Comparison of ENCODE assay signal across 18 mouse cellular contexts in genomic region chr6:82875509-82875935, GRCm38 (mm10).
DNase-seq lines count a peak whose midpoint lies in the region; ATAC-seq and TF ChIP-seq lines count a peak whose summit lies in the region.
"Had no signal": no experiment of that assay in that cellular context is flagged by ENCODE, and none has a peak within 500 bp of the region (broad histone marks: within the 10 kb centered on the region; RNA-seq: fewer than 3 reads in every experiment).

No protein-coding gene starts in this region.

- ATAC-seq in granulocyte monocyte progenitor cell, adult 5-6 weeks (replicated peaks; ENCODE audit: poor library complexity, severe bottlenecking), result peak; percentile 40
- ATAC-seq in intestine, postnatal 0 days, result peak; percentile 70
- ATAC-seq: forebrain, embryonic 14.5 days; liver, postnatal 0 days had no signal

- no peaks in the 10 kb centered on the region for H3K9me3 ChIP-seq in intestine, postnatal 0 days (ENCODE audit: control insufficient read depth)
- H3K9me3 ChIP-seq: limb, embryonic 15.5 days; midbrain, embryonic 12.5 days had no signal

- no peaks in the 10 kb centered on the region; the same call in 1 of the 2 replicates for H3K4me1 ChIP-seq in intestine, postnatal 0 days (replicated peaks; ENCODE audit: control insufficient read depth, insufficient read depth, low read length)
- H3K4me1 ChIP-seq: limb, embryonic 15.5 days; midbrain, embryonic 12.5 days had no signal

- H3K9ac ChIP-seq in intestine, postnatal 0 days (ENCODE audit: low read depth, low read length), result no peak overlapping the region
- H3K9ac ChIP-seq: hindbrain, embryonic 14.5 days; limb, embryonic 15.5 days; liver, postnatal 0 days; midbrain, embryonic 12.5 days had no signal

- TF ChIP-seq CTCF in intestine, postnatal 0 days (IDR thresholded peaks at IDR 0.05; ENCODE audit: low read depth), result 0 out of 2 replicates have a peak, but pooled peaks have one; percentile 16

- H3K27ac ChIP-seq in intestine, postnatal 0 days (ENCODE audit: low read depth, low read length), result no peak overlapping the region
- H3K27ac ChIP-seq: hindbrain, embryonic 14.5 days; limb, embryonic 15.5 days; macrophage; midbrain, embryonic 12.5 days had no signal

- no peak overlapping the region for H3K4me3 ChIP-seq in intestine, postnatal 0 days (ENCODE audit: low read depth, low read length)
- H3K4me3 ChIP-seq: limb, embryonic 15.5 days; midbrain, embryonic 12.5 days had no signal

- WGBS in intestine, postnatal 0 days, result 31% methylated on average over 6 of the region's 6 CpGs

- peak; percentile 19 for DNase-seq in retina, postnatal 7 days (ENCODE audit: low read depth, low spot score)
- DNase-seq in thymus, postnatal 14 days, result peak; percentile 65
- DNase-seq in frontal cortex, postnatal 36 days (ENCODE audit: low spot score in 2 of 2), result no peak
- no peak for DNase-seq in testis, postnatal 10 days (ENCODE audit: low spot score)
- no peak for DNase-seq in lung, postnatal 14 days
- DNase-seq: cerebellum, adult 11-12 months; heart, adult 18-20 months; heart, postnatal 10 days; kidney, adult 8-10 months; liver, postnatal 0 days; right cerebral cortex, postnatal 25 days had no signal

- no peaks in the 10 kb centered on the region for H3K27me3 ChIP-seq in intestine, postnatal 0 days (replicated peaks; ENCODE audit: control insufficient read depth, insufficient read depth, low read length)
- H3K27me3 ChIP-seq: limb, embryonic 15.5 days; midbrain, embryonic 12.5 days had no signal

- no peak overlapping the region for H3K4me2 ChIP-seq in intestine, postnatal 0 days (replicated peaks; ENCODE audit: low read depth)
- H3K4me2 ChIP-seq: hindbrain, embryonic 14.5 days; limb, embryonic 15.5 days; midbrain, embryonic 12.5 days had no signal

- H3K36me3 ChIP-seq in intestine, postnatal 0 days (ENCODE audit: control insufficient read depth, insufficient read depth), result no peaks in the 10 kb centered on the region
- H3K36me3 ChIP-seq: limb, embryonic 15.5 days; midbrain, embryonic 12.5 days had no signal

Comparison
In these comparisons a context has a peak if more than half of its experiments do, and no peak if none do; other contexts are left out.
1. DNase-seq: peak in retina, postnatal 7 days (single experiment) and thymus, postnatal 14 days (single experiment); none in frontal cortex, postnatal 36 days (0 of 2), testis, postnatal 10 days (single experiment) and lung, postnatal 14 days (single experiment).